Mouse (Mus musculus) frontal cortex, postnatal 10 days (tissue): ENCODE measurements around the gene Ctxn2.

Experiments
- DNase-seq, 2 experiments: peaks; one replicate each; pipeline ENCODE4 v3.0.0; 2022; ENCODE audit warnings: low spot score in 2 of 2, mixed read lengths in 1 of 2

The Ctxn2 gene

GRCm38 (mm10) chr2:125196771-125197170, 60.3 kb downstream of the Ctxn2 start:
- DNase-seq, result no peak
